ENCODE assay signal across 8 mouse cellular contexts in genomic region chr13:94451229-94451628, GRCm38 (mm10).
DNase-seq lines count a peak whose midpoint lies in the region; ATAC-seq and TF ChIP-seq lines count a peak whose summit lies in the region.

No protein-coding gene starts in this region.

- no peak overlapping the region for H3K9ac ChIP-seq in liver, embryonic 12.5 days
- H3K9ac ChIP-seq in forebrain, embryonic 15.5 days (replicated peaks), result no peak overlapping the region

- TF ChIP-seq CTCF in bone marrow macrophage, adult 2 months (IDR thresholded peaks at IDR 0.05; ENCODE audit: low read depth, low read length), result 0 out of 2 replicates have a peak, but pooled peaks have one; percentile 13

- no peaks in the 10 kb centered on the region for H3K4me1 ChIP-seq in liver, embryonic 12.5 days
- H3K4me1 ChIP-seq in bone marrow macrophage, adult 2 months (ENCODE audit: control insufficient read depth, insufficient read depth, low read length), result no peaks in the 10 kb centered on the region
- H3K4me1 ChIP-seq in forebrain, embryonic 15.5 days, result no peaks in the 10 kb centered on the region

- no peak for ATAC-seq in liver, embryonic 12.5 days
- peak; percentile 86 for ATAC-seq in forebrain, embryonic 15.5 days (replicated peaks)

- peaks cover 42% of the 10 kb centered on the region for H3K36me3 ChIP-seq in liver, embryonic 12.5 days
- H3K36me3 ChIP-seq in forebrain, embryonic 15.5 days, result peaks cover 4% of the 10 kb centered on the region; the same call in 1 of the 2 replicates

- H3K27me3 ChIP-seq in liver, embryonic 12.5 days (replicated peaks), result no peaks in the 10 kb centered on the region
- H3K27me3 ChIP-seq in forebrain, embryonic 15.5 days, result no peaks in the 10 kb centered on the region

- no peak overlapping the region for H3K27ac ChIP-seq in liver, embryonic 12.5 days
- no peak overlapping the region for H3K27ac ChIP-seq in bone marrow macrophage, adult 2 months (ENCODE audit: insufficient read depth, low read depth, low read length)
- no peak overlapping the region for H3K27ac ChIP-seq in forebrain, embryonic 15.5 days (replicated peaks)

- 61% methylated on average over 6 of the region's 6 CpGs for WGBS in liver, embryonic 12.5 days (ENCODE audit: insufficient replicate concordance)
- 45% methylated on average over 6 of the region's 6 CpGs for WGBS in forebrain, embryonic 15.5 days

- no peak for TF ChIP-seq POLR2A in bone marrow macrophage, adult 2 months (IDR thresholded peaks at IDR 0.05; ENCODE audit: borderline replicate concordance, low read depth, low read length)

- DNase-seq in liver, result peak; percentile 29
- DNase-seq in kidney, postnatal 4 days, result peak; percentile 43 to 49
- peak; percentile 23 for DNase-seq in lung, postnatal 25 days (ENCODE audit: low spot score)
- DNase-seq in right cerebral cortex, postnatal 14 days, result peak; percentile 46
- DNase-seq in urinary bladder, postnatal 25 days (ENCODE audit: low spot score), result no peak

- no peak overlapping the region for H3K4me3 ChIP-seq in liver, embryonic 12.5 days
- no peak overlapping the region for H3K4me3 ChIP-seq in bone marrow macrophage, adult 2 months (ENCODE audit: insufficient read depth, low read length)
- no peak overlapping the region for H3K4me3 ChIP-seq in forebrain, embryonic 15.5 days

- no peaks in the 10 kb centered on the region for H3K9me3 ChIP-seq in liver, embryonic 12.5 days (replicated peaks)
- H3K9me3 ChIP-seq in forebrain, embryonic 15.5 days, result no peaks in the 10 kb centered on the region

- no peak overlapping the region for H3K4me2 ChIP-seq in liver, embryonic 12.5 days
- no peak overlapping the region for H3K4me2 ChIP-seq in forebrain, embryonic 15.5 days (replicated peaks)
